Mouse (Mus musculus) forebrain, embryonic 14.5 days (tissue): ENCODE measurements around the gene Tubb2a. TPM values are rescaled to one million over a fixed set of nuclear protein-coding genes. Genes with fewer than 3 reads are reported as not detected.

ENCODE experiments used
- ATAC-seq: fragments of 200-750 bp; cut with Nextera tagmentation; 2 replicates; pipeline ENCODE4 v1.8.0; 2017; ENCODE audit warnings: mild to moderate bottlenecking, moderate library complexity
- DNase-seq: peaks from one replicate; pipeline ENCODE4 v3.0.0-alpha.2; 2015; ENCODE audit warnings: low spot score
- H3K27ac ChIP-seq: fragments of 300-500 bp; sonication (generic); 2 replicates; pipeline ENCODE4 v1.5.1; 2014; ENCODE audit warnings: low read depth, mild to moderate bottlenecking, control low read depth, low read length, moderate library complexity
- H3K27me3 ChIP-seq: fragments of 300-500 bp; sonication (generic); replicated peaks from 2 replicates; pipeline ENCODE4 v1.6.1; 2014; ENCODE audit warnings: low read length, control low read depth, mixed read lengths; ENCODE audit not compliant: control insufficient read depth, insufficient read depth
- H3K36me3 ChIP-seq: fragments of 300-500 bp; sonication (generic); 2 replicates; pipeline ENCODE4 v1.6.1; 2014; ENCODE audit warnings: low read length, control low read depth; ENCODE audit not compliant: control insufficient read depth, insufficient read depth
- H3K4me1 ChIP-seq: fragments of 300-500 bp; sonication (generic); 2 replicates; pipeline ENCODE4 v1.6.1; 2014; ENCODE audit warnings: antibody characterized with exemption, low read length, control low read depth; ENCODE audit not compliant: control insufficient read depth, insufficient read depth
- H3K4me2 ChIP-seq: fragments of 300-500 bp; sonication (generic); 2 replicates; pipeline ENCODE4 v1.6.1; 2014; ENCODE audit warnings: mild to moderate bottlenecking, control low read depth, low read length
- H3K4me3 ChIP-seq: fragments of 300-500 bp; sonication (generic); 2 replicates; pipeline ENCODE4 v1.5.1; 2014; ENCODE audit warnings: low read depth, low read length, control low read depth
- H3K9ac ChIP-seq: fragments of 300-500 bp; sonication (generic); 2 replicates; pipeline ENCODE4 v1.6.1; 2014; ENCODE audit warnings: mild to moderate bottlenecking, low read length, control low read depth, moderate library complexity
- H3K9me3 ChIP-seq: fragments of 300-500 bp; sonication (generic); replicated peaks from 2 replicates; pipeline ENCODE4 v1.6.1; 2016; ENCODE audit warnings: low read length, control low read depth, mixed read lengths; ENCODE audit not compliant: control insufficient read depth
- WGBS: fragments of 180-500 bp; shearing (Covaris S2); extraction: QIAGEN DNeasy Blood & Tissue Kit; methylation state at CpG from one replicate; pipeline ENCODE4 v1.1.7; 2014; 5-methylcytosine and 5-hydroxymethylcytosine counted together
- polyA plus RNA-seq: library from polyadenylated mRNA; unstranded; fragments of >200 nt; fragmentation: Nextera tagmentation; extraction: Ambion mirVana; gene quantifications from 2 replicates; pipeline ENCODE4 v1.2.1, GENCODE M21; 2014

Tubb2a gene
- 1,376 and 1,776 TPM in 2 replicates for polyA plus RNA-seq

DNA sequence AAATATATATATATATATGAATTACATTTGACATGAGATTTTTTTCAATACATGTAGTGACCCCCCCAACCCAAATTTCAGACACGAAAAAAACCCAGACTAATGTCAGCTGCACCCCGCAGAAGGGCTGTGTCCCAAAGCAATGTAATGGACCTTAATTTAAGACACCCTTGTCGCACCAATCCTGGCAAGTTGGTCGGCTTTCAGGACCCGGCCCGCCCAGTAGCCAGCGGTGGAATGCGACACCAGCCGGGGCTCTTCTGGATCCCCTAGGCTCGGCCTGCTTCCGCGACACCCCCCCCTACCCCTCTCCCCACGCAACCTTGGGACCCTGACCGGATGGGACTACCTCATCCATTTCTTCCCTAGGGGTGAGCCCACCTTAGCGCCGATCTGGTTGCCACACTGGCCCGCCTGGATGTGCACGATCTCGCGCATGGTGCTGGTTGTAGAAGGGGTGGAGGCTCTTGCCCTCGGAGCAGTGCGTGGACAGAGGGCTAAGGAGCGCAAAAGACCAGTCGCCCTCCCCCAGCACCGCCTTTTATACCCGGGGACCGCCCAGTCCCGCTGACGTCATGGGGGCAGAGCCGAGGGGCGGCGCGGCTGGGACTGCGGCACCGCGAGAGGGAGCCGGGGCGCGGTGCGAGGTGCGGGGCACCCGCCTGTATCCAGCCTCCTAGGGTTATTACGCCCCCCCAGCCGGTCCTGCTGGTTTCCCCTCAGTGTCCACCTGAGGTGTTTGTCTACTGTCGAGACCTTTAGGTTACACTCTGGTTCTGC lies at the start of gene Tubb2a:
TSS of gene Tubb2a (minus strand) at position 516 of the 780 bp plus-strand sequence.
- WGBS = under 1% methylated on average over 37 of the region's 45 CpGs
- ATAC-seq = peak; percentile 89

DNA sequence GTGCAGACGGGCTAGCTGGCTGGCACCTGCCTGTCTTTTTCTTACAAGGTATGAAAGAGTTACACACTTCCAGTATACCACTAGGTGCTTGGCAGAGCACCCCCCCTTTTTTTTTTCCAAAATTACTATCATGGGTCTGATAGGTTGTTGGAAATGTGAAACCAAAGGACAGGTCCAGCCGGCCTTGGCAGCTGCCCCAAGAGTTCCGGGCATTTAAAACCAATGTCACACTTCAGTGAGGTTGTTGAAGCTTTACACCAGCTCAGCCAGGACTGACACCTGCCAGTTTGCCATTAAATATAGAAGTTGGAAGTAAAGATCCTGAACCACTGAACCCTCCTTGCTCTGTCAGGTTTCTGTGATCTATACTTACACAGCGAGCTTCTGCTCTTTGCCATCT lies 47.9 kb upstream of the Tubb2a start:
- peak overlapping the region; percentile 41 for H3K4me3 ChIP-seq
- no peak for ATAC-seq
- H3K4me2 ChIP-seq = peak overlapping the region; percentile 69
- no peaks in the 10 kb centered on the region for H3K27me3 ChIP-seq
- H3K4me1 ChIP-seq = peaks cover 33% of the 10 kb centered on the region
- H3K27ac ChIP-seq = no peak overlapping the region
- 58% methylated on average over 4 of the region's 4 CpGs for WGBS
- H3K9me3 ChIP-seq = no peaks in the 10 kb centered on the region
- no peak for DNase-seq
- peak overlapping the region; percentile 62 for H3K9ac ChIP-seq
- H3K36me3 ChIP-seq = peaks cover 60% of the 10 kb centered on the region

More for the DNA sequence above, at the start of gene Tubb2a:
- Histone ChIP-seq H3K4me1 (peaks cover 15% of the 10 kb centered on the region; the same call in 1 of the 2 replicates), H3K27ac (peak within 1 kb of the TSS; percentile 87), H3K9me3 (no peaks in the 10 kb centered on the region), H3K4me2 (peak within 1 kb of the TSS; percentile 77), H3K9ac (peak within 1 kb of the TSS; percentile 92), H3K27me3 (no peaks in the 10 kb centered on the region), H3K4me3 (peak within 1 kb of the TSS; percentile 85), H3K36me3 (peaks cover 18% of the 10 kb centered on the region)
- peak; percentile 93 for DNase-seq

DNA sequence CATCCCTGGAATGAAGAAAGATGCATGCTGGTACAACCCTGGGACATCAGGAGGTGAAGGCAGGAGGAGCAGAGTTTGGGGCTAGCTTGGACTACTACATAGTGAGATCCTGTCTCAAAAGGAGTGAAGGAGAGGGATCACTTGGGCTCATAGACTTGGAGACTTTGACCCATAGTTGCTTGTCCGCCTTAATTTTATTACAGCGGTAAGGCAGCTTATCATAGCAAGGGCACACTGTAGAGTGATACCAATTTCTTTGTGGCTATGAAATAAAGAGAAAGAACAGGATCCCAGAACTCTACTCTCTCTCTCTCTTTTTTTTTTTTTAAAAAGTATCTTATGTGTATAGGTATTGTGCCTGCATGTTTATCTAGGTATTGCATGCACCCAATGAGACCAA lies 42.7 kb upstream of the Tubb2a start:
- Histone ChIP-seq H3K9me3 (no peaks in the 10 kb centered on the region), H3K4me2 (no peak overlapping the region), H3K27ac (no peak overlapping the region), H3K36me3 (peaks cover 38% of the 10 kb centered on the region), H3K4me1 (peaks cover 27% of the 10 kb centered on the region), H3K4me3 (no peak overlapping the region), H3K9ac (no peak overlapping the region), H3K27me3 (no peaks in the 10 kb centered on the region)
- DNase-seq = no peak
- WGBS = 97% methylated on average over 2 of the region's 2 CpGs
- no peak for ATAC-seq

DNA sequence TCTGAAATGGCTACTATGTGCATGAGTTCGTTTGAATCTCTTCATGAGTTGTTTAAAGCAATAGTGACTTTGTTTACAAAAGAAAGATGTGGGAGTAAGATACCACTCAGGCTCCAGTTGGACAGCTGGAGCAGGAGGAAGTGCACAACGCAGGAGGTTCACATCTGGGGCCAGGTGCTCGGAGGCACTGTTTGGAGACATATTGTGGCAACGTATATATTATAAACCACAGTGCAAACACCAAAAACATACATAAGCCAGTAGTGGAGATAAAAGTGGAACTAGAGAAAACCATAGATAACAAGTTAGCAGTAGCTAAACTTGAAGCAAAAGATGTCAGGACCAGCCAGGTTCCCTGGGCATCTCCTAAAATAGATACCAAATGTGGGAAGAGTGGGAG lies 41.6 kb upstream of the Tubb2a start:
- Histone ChIP-seq H3K4me1 (peaks cover 17% of the 10 kb centered on the region), H3K4me3 (no peak overlapping the region), H3K9me3 (no peaks in the 10 kb centered on the region), H3K4me2 (no peak overlapping the region), H3K27me3 (no peaks in the 10 kb centered on the region), H3K36me3 (peaks cover 26% of the 10 kb centered on the region), H3K9ac (no peak overlapping the region), H3K27ac (no peak overlapping the region)
- no peak for DNase-seq
- no peak for ATAC-seq
- WGBS = 85% methylated on average over 4 of the region's 4 CpGs

DNA sequence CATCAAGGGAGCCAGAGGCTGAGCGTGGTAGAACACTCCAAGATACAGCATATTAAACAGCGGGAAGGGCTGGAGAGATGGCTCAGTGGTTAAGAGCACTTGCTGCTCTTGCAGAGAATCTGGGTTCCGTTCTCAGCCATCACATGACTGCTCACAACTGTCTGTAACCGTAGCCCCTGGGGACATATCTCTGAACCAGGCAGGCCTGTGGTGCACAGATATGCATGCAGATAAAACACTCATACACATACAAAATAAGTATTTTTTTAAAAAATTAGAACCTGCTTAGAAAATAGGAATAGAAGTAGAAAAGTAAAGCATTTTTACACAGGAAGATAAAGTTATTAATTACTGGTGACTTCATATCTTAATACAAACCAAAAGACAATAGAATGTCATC lies 41.0 kb upstream of the Tubb2a start:
- peaks cover 12% of the 10 kb centered on the region for H3K4me1 ChIP-seq
- WGBS = 89% methylated on average over 4 of the region's 4 CpGs
- no peak overlapping the region for H3K4me2 ChIP-seq
- DNase-seq = no peak
- H3K27ac ChIP-seq = no peak overlapping the region
- no peak overlapping the region for H3K9ac ChIP-seq
- no peak overlapping the region for H3K4me3 ChIP-seq
- H3K36me3 ChIP-seq = peaks cover 21% of the 10 kb centered on the region
- ATAC-seq = no peak
- H3K27me3 ChIP-seq = no peaks in the 10 kb centered on the region
- H3K9me3 ChIP-seq = no peaks in the 10 kb centered on the region

DNA sequence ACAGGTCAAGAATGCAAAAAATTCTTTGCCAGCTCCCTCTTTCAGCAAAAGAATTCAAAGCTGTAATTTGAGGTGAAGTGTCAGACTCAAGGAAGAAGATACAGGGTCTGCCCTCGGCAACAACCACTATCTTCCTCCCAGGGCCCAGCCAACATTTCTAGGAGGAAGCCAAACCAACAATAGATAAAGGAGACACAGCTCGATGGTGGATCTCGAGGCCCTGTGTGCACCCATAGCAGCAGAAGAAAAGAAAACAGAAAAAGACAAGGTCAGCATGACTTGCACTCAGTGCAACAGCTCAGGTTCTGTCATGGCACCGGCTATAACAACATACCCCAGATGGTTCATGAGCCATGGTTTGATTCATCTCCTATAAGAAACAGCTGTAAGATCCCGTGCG lies 38.7 kb upstream of the Tubb2a start:
- Histone ChIP-seq H3K4me2 (no peak overlapping the region), H3K27ac (no peak overlapping the region), H3K9me3 (no peaks in the 10 kb centered on the region), H3K9ac (no peak overlapping the region), H3K4me3 (no peak overlapping the region), H3K36me3 (peaks cover 2% of the 10 kb centered on the region; the same call in 1 of the 2 replicates), H3K27me3 (no peaks in the 10 kb centered on the region), H3K4me1 (no peaks in the 10 kb centered on the region)
- ATAC-seq = no peak
- DNase-seq = no peak
- 89% methylated on average over 6 of the region's 6 CpGs for WGBS

DNA sequence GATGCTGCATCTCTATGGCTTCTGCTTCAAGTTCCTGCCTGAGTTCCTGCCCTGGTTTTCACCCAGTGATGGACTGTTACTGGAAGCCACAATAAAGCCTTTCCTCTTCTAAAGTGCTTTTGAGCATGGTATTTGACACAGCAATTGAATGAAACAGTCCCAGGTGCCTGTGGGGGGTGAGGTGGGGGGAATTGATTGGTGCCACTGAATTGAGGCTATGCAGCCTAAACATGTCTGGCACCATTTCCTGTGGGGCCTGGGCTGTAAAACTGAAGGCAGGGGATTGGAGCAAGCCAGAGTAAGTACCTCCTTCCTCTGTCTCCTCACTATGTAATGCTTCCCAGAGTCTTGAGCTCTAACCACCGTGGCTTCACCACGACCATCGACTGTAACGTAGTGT lies 36.8 kb upstream of the Tubb2a start:
- DNase-seq (no peak), ATAC-seq (no peak)
- Histone ChIP-seq H3K9ac (no peak overlapping the region), H3K4me1 (no peaks in the 10 kb centered on the region), H3K4me2 (no peak overlapping the region), H3K27me3 (no peaks in the 10 kb centered on the region), H3K27ac (no peak overlapping the region), H3K4me3 (no peak overlapping the region), H3K36me3 (no peaks in the 10 kb centered on the region), H3K9me3 (no peaks in the 10 kb centered on the region)
- WGBS = 90% methylated on average over 4 of the region's 4 CpGs

DNA sequence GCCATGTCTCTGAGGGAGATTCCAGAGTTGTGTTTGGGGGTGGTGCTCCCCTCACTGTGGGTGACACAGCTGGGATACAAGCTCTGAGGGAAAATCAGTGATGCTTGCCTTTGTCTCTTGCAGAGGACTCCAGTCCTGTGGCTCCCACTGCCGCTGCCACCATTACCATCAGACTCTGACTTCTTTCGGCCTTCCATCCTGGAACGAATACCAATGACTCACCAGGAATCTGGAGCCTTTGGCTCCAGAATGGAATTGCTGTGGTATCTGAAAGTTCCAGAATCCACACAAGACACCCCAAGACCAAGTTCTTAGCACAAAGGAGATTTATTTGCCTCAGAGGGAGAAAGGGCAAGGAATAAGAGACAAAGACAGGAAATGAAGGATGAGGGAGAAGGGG lies 35.3 kb upstream of the Tubb2a start:
- Histone ChIP-seq H3K27me3 (no peaks in the 10 kb centered on the region), H3K4me3 (no peak overlapping the region), H3K27ac (no peak overlapping the region), H3K36me3 (no peaks in the 10 kb centered on the region), H3K4me2 (no peak overlapping the region), H3K9ac (no peak overlapping the region), H3K4me1 (no peaks in the 10 kb centered on the region), H3K9me3 (no peaks in the 10 kb centered on the region)
- no peak for DNase-seq
- no peak for ATAC-seq
- 89% methylated on average over 3 of the region's 3 CpGs for WGBS

DNA sequence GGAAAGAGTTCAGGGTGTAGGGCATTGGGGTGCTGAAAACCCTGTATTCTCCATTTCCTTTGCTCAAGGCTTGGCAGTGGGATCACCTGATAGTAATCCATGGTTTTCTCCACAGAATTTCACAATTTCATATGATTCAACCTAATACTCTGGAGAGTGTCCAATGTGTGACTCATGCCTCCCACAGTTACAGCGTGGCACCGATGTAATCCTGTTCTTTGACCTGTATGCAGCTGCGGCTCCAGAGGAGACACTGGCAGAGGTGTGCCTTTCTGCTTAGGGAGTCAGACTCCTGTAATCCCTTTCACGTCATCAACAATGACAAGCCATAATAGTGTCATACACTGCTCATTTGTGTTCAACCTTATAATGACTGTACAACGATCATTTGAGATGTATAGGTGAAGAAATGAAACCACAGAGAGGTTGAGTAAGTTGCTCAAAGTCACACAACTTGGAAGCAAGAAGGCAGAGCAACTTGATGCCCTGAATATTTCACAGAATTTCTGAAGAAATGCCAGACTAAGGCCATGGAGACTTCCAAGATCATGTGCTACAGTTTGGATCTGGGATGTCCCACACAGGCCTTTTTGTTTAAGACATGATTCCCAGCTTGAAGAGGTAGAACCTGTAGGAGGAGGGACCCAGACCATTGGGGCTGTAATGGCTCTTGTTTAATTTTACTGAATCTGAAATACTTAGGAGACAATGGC lies 34.7 kb upstream of the Tubb2a start:
- no peak for ATAC-seq
- H3K27ac ChIP-seq = no peak overlapping the region
- H3K9me3 ChIP-seq = no peaks in the 10 kb centered on the region
- H3K9ac ChIP-seq = no peak overlapping the region
- 84% methylated on average over 5 of the region's 5 CpGs for WGBS
- no peaks in the 10 kb centered on the region for H3K4me1 ChIP-seq
- H3K4me2 ChIP-seq = no peak overlapping the region
- no peaks in the 10 kb centered on the region for H3K27me3 ChIP-seq
- H3K4me3 ChIP-seq = no peak overlapping the region
- no peaks in the 10 kb centered on the region for H3K36me3 ChIP-seq
- no peak for DNase-seq
